Mouse (Mus musculus): ENCODE measurements around the gene Pax6. TPM values are rescaled to one million over a fixed set of nuclear protein-coding genes. Genes with fewer than 3 reads are reported as not detected.

Gene Pax6
- polyA plus RNA-seq, 1 experiment from 2014 or later: 0.37 TPM

GRCm38 (mm10) chr2:105684991-105685650 is 16.4 kb downstream of the Pax6 start:
- H3K9ac ChIP-seq (ENCODE audit: low read depth, low read length): no peak overlapping the region
- no peak overlapping the region for H3K4me2 ChIP-seq
- H3K9me3 ChIP-seq (replicated peaks; ENCODE audit: control insufficient read depth, low read length): no peaks in the 10 kb centered on the region
- 7% methylated on average over 11 of the region's 11 CpGs for WGBS (ENCODE audit: insufficient replicate concordance)
- H3K36me3 ChIP-seq (ENCODE audit: control insufficient read depth, insufficient read depth, low read length): no peaks in the 10 kb centered on the region
- peaks cover 92% of the 10 kb centered on the region for H3K27me3 ChIP-seq (ENCODE audit: control insufficient read depth, insufficient read depth, low read length)
- no peak overlapping the region for H3K27ac ChIP-seq (ENCODE audit: low read depth, low read length)
- H3K4me3 ChIP-seq (ENCODE audit: low read depth, low read length): no peak overlapping the region
- H3K4me1 ChIP-seq (ENCODE audit: control insufficient read depth, insufficient read depth, low read length): peaks cover 12% of the 10 kb centered on the region
- no peak for ATAC-seq (replicated peaks; ENCODE audit: insufficient number of reproducible peaks, low FRiP score, low TSS enrichment)

- Histone ChIP-seq H3K36me3 (ENCODE audit: control insufficient read depth, insufficient read depth, low read length) (no peaks in the 10 kb centered on the region), H3K27me3 (ENCODE audit: control insufficient read depth, insufficient read depth, low read length) (peaks cover 91% of the 10 kb centered on the region), H3K27ac (ENCODE audit: low read depth, low read length) (no peak overlapping the region), H3K4me2 (no peak overlapping the region), H3K4me1 (ENCODE audit: control insufficient read depth, insufficient read depth, low read length) (peaks cover 12% of the 10 kb centered on the region), H3K9me3 (replicated peaks; ENCODE audit: control insufficient read depth, low read length) (no peaks in the 10 kb centered on the region), H3K9ac (ENCODE audit: low read depth, low read length) (no peak overlapping the region), H3K4me3 (ENCODE audit: low read depth, low read length) (no peak overlapping the region)
- ATAC-seq (replicated peaks; ENCODE audit: insufficient number of reproducible peaks, low FRiP score, low TSS enrichment): no peak
- 10% methylated on average over 11 of the region's 11 CpGs for WGBS (ENCODE audit: insufficient replicate concordance)
Measured at GRCm38 (mm10) chr2:105685651-105686050, 17.0 kb downstream of the Pax6 start.

GRCm38 (mm10) chr2:105686363-105687316 is 17.9 kb downstream of the Pax6 start:
- H3K4me3 ChIP-seq (ENCODE audit: low read depth, low read length): no peak overlapping the region
- 4% methylated on average over 36 of the region's 36 CpGs for WGBS (ENCODE audit: insufficient replicate concordance)
- peaks cover 12% of the 10 kb centered on the region for H3K4me1 ChIP-seq (ENCODE audit: control insufficient read depth, insufficient read depth, low read length)
- H3K9ac ChIP-seq (ENCODE audit: low read depth, low read length): no peak overlapping the region
- H3K9me3 ChIP-seq (replicated peaks; ENCODE audit: control insufficient read depth, low read length): no peaks in the 10 kb centered on the region
- H3K4me2 ChIP-seq: no peak overlapping the region
- no peaks in the 10 kb centered on the region for H3K36me3 ChIP-seq (ENCODE audit: control insufficient read depth, insufficient read depth, low read length)
- H3K27ac ChIP-seq (ENCODE audit: low read depth, low read length): no peak overlapping the region
- no peak for ATAC-seq (replicated peaks; ENCODE audit: insufficient number of reproducible peaks, low FRiP score, low TSS enrichment)
- peaks cover 90% of the 10 kb centered on the region for H3K27me3 ChIP-seq (ENCODE audit: control insufficient read depth, insufficient read depth, low read length)

GRCm38 (mm10) chr2:105687317-105687991 is 18.8 kb downstream of the Pax6 start:
- ATAC-seq (replicated peaks; ENCODE audit: insufficient number of reproducible peaks, low FRiP score, low TSS enrichment): 0 out of 2 replicates have a peak, but pooled peaks have one; percentile 27
- Histone ChIP-seq H3K9ac (ENCODE audit: low read depth, low read length) (no peak overlapping the region), H3K36me3 (ENCODE audit: control insufficient read depth, insufficient read depth, low read length) (no peaks in the 10 kb centered on the region), H3K4me2 (peak overlapping the region; percentile 51), H3K27me3 (ENCODE audit: control insufficient read depth, insufficient read depth, low read length) (peaks cover 90% of the 10 kb centered on the region), H3K27ac (ENCODE audit: low read depth, low read length) (no peak overlapping the region), H3K9me3 (replicated peaks; ENCODE audit: control insufficient read depth, low read length) (no peaks in the 10 kb centered on the region), H3K4me1 (ENCODE audit: control insufficient read depth, insufficient read depth, low read length) (peaks cover 6% of the 10 kb centered on the region), H3K4me3 (ENCODE audit: low read depth, low read length) (peak overlapping the region; percentile 32)
- WGBS (ENCODE audit: insufficient replicate concordance): 1% methylated on average over 13 of the region's 13 CpGs

- H3K9me3 ChIP-seq (replicated peaks; ENCODE audit: control insufficient read depth, low read length): no peaks in the 10 kb centered on the region
- no peaks in the 10 kb centered on the region for H3K36me3 ChIP-seq (ENCODE audit: control insufficient read depth, insufficient read depth, low read length)
- WGBS (ENCODE audit: insufficient replicate concordance): 2% methylated on average over 17 of the region's 17 CpGs
- no peak overlapping the region for H3K9ac ChIP-seq (ENCODE audit: low read depth, low read length)
- H3K4me3 ChIP-seq (ENCODE audit: low read depth, low read length): peak overlapping the region; percentile 32
- ATAC-seq (replicated peaks; ENCODE audit: insufficient number of reproducible peaks, low FRiP score, low TSS enrichment): no peak
- peak overlapping the region; percentile 51 for H3K4me2 ChIP-seq
- no peak overlapping the region for H3K27ac ChIP-seq (ENCODE audit: low read depth, low read length)
- H3K4me1 ChIP-seq (ENCODE audit: control insufficient read depth, insufficient read depth, low read length): peaks cover 6% of the 10 kb centered on the region
- peaks cover 90% of the 10 kb centered on the region for H3K27me3 ChIP-seq (ENCODE audit: control insufficient read depth, insufficient read depth, low read length)
Measured at GRCm38 (mm10) chr2:105688011-105688410, 19.3 kb downstream of the Pax6 start.

- Histone ChIP-seq H3K9ac (ENCODE audit: low read depth, low read length) (no peak overlapping the region), H3K36me3 (ENCODE audit: control insufficient read depth, insufficient read depth, low read length) (no peaks in the 10 kb centered on the region), H3K4me1 (ENCODE audit: control insufficient read depth, insufficient read depth, low read length) (peaks cover 6% of the 10 kb centered on the region), H3K27me3 (ENCODE audit: control insufficient read depth, insufficient read depth, low read length) (peaks cover 91% of the 10 kb centered on the region), H3K4me2 (peak overlapping the region; percentile 51), H3K4me3 (ENCODE audit: low read depth, low read length) (peak overlapping the region; percentile 32), H3K27ac (ENCODE audit: low read depth, low read length) (no peak overlapping the region), H3K9me3 (replicated peaks; ENCODE audit: control insufficient read depth, low read length) (no peaks in the 10 kb centered on the region)
- under 1% methylated on average over 25 of the region's 25 CpGs for WGBS (ENCODE audit: insufficient replicate concordance)
- ATAC-seq (replicated peaks; ENCODE audit: insufficient number of reproducible peaks, low FRiP score, low TSS enrichment): no peak
Measured at GRCm38 (mm10) chr2:105688436-105689303, 20.0 kb downstream of the Pax6 start.

GRCm38 (mm10) chr2:105689304-105689770 is 20.6 kb downstream of the Pax6 start:
- Histone ChIP-seq H3K36me3 (ENCODE audit: control insufficient read depth, insufficient read depth, low read length) (no peaks in the 10 kb centered on the region), H3K9ac (ENCODE audit: low read depth, low read length) (no peak overlapping the region), H3K27ac (ENCODE audit: low read depth, low read length) (no peak overlapping the region), H3K4me2 (peak overlapping the region; percentile 51), H3K4me1 (ENCODE audit: control insufficient read depth, insufficient read depth, low read length) (peaks cover 6% of the 10 kb centered on the region), H3K9me3 (replicated peaks; ENCODE audit: control insufficient read depth, low read length) (no peaks in the 10 kb centered on the region), H3K4me3 (ENCODE audit: low read depth, low read length) (peak overlapping the region; percentile 32), H3K27me3 (ENCODE audit: control insufficient read depth, insufficient read depth, low read length) (peaks cover 86% of the 10 kb centered on the region)
- under 1% methylated on average over 15 of the region's 15 CpGs for WGBS (ENCODE audit: insufficient replicate concordance)
- no peak for ATAC-seq (replicated peaks; ENCODE audit: insufficient number of reproducible peaks, low FRiP score, low TSS enrichment)
